Mouse (Mus musculus) ES-Bruce4 (cell line): Measurements from ENCODE around the gene Klk1b26.

ENCODE experiments used
- CTCF ChIP-seq: IDR thresholded peaks from one replicate; pipeline ENCODE4 v1.8.1; 2011; ENCODE audit warnings: low read depth, low read length
- POLR2A ChIP-seq: IDR thresholded peaks from one replicate; pipeline ENCODE4 v1.8.1; 2011; ENCODE audit warnings: low read length; ENCODE audit not compliant: insufficient read depth

DNA sequence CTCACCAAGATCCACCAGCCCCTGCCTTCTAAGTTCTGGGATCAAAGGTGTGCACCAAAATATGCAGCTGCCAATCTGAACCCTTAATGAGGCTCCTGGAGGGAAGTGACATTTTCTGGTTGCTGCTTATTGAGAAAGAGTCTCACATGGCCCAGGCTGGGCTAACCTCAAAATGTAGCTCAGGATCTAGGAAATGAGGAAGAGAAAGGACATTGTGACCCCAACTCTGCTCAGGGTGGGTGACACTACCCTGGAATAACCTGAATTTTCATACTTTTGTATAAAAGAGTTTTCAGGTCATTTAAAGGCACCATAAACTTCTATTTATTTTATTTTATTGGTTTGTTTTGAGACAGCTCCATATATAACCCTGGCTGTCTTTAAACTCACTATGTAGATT lies 26.3 kb upstream of the Klk1b26 start:
- TF ChIP-seq CTCF (no peak), POLR2A (no peak)
